Mouse (Mus musculus) hindbrain, embryonic 16.5 days (tissue): ENCODE results near the gene Evc2. TPM values are rescaled to one million over a fixed set of nuclear protein-coding genes. Genes with fewer than 3 reads are reported as not detected.

ENCODE experiments used
- ATAC-seq: fragments of 200-750 bp; cut with Nextera tagmentation; 2 replicates; pipeline ENCODE4 v1.8.0; 2017; ENCODE audit warnings: moderate TSS enrichment, moderate library complexity
- H3K27ac ChIP-seq: fragments of 300-500 bp; sonication (generic); 2 replicates; pipeline ENCODE4 v1.5.1; 2014; ENCODE audit warnings: low read depth, mild to moderate bottlenecking, control low read depth, low read length, moderate library complexity
- H3K27me3 ChIP-seq: fragments of 300-500 bp; sonication (generic); replicated peaks from 2 replicates; pipeline ENCODE4 v1.6.1; 2014; ENCODE audit warnings: low read length; ENCODE audit not compliant: control insufficient read depth, insufficient read depth
- H3K36me3 ChIP-seq: fragments of 300-500 bp; sonication (generic); 2 replicates; pipeline ENCODE4 v1.6.1; 2014; ENCODE audit warnings: mild to moderate bottlenecking, low read length, moderate library complexity, mixed read lengths; ENCODE audit not compliant: control insufficient read depth, insufficient read depth
- H3K4me1 ChIP-seq: fragments of 300-500 bp; sonication (generic); 2 replicates; pipeline ENCODE4 v1.6.1; 2014; ENCODE audit warnings: low read depth, low read length; ENCODE audit not compliant: control insufficient read depth, insufficient read depth
- H3K4me2 ChIP-seq: fragments of 300-500 bp; sonication (generic); 2 replicates; pipeline ENCODE4 v1.6.1; 2014; ENCODE audit warnings: mild to moderate bottlenecking, low read length, control low read depth, moderate library complexity
- H3K4me3 ChIP-seq: fragments of 300-500 bp; sonication (generic); 2 replicates; pipeline ENCODE4 v1.5.1; 2014; ENCODE audit warnings: mild to moderate bottlenecking, low read length, control low read depth, moderate library complexity
- H3K9ac ChIP-seq: fragments of 300-500 bp; sonication (generic); 2 replicates; pipeline ENCODE4 v1.6.1; 2014; ENCODE audit warnings: low read depth, mild to moderate bottlenecking, control low read depth, low read length, moderate library complexity
- H3K9me3 ChIP-seq: fragments of 300-500 bp; sonication (generic); 2 replicates; pipeline ENCODE4 v1.6.1; 2014; ENCODE audit warnings: mild to moderate bottlenecking, low read length, moderate library complexity; ENCODE audit not compliant: control insufficient read depth
- WGBS: fragments of 180-500 bp; shearing (Covaris S2); extraction: QIAGEN DNeasy Blood & Tissue Kit; methylation state at CpG from one replicate; pipeline ENCODE4 v1.1.7; 2014; 5-methylcytosine and 5-hydroxymethylcytosine counted together
- polyA plus RNA-seq: library from polyadenylated mRNA; unstranded; fragments of >200 nt; fragmentation: Nextera tagmentation; extraction: Ambion mirVana; gene quantifications from 2 replicates; pipeline ENCODE4 v1.2.1, GENCODE M21; 2015

The Evc2 gene
- polyA plus RNA-seq, 1 experiment from 2014 or later, result 5.2 TPM

DNA sequence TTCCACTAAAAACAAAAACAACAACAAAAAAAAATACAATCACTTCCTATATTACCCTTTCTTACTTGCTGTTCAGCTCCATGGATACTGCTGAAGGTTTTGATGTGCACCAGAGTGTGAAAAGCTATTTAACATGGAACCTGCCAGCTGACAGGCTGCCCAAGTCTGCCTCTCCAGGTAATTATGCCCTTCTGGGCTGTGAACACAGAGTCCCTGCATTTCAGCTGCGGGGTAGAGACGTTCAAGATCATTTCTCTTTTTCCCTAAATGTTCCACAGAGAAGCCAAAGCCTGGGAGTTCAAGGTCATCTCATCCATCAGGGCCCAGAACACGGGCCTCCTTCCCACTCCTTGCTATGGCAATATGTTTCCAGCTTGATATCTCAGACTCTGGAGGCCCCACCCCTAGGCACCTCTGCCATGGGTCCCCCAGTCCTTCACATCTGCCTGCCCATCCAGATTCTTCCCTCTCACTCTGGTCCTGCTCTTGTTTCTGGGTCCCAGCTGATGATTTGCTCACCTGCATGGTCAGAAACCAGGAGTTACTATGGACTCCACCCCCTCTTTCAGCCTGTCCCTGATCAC lies 133.8 kb downstream of the Evc2 start:
- no peaks in the 10 kb centered on the region for H3K4me1 ChIP-seq
- H3K4me2 ChIP-seq, result no peak overlapping the region
- no peak overlapping the region for H3K4me3 ChIP-seq
- ATAC-seq, result peak; percentile 52
- 62% methylated on average over 3 of the region's 3 CpGs for WGBS
- H3K27ac ChIP-seq, result no peak overlapping the region; the same call in 1 of the 2 replicates
- H3K27me3 ChIP-seq, result no peaks in the 10 kb centered on the region
- H3K36me3 ChIP-seq, result no peaks in the 10 kb centered on the region
- H3K9ac ChIP-seq, result no peak overlapping the region
- H3K9me3 ChIP-seq, result peaks cover 5% of the 10 kb centered on the region; the same call in 1 of the 2 replicates

Other genes with a start within 250 kb of the Evc2 start
- 851 and 939 TPM in 2 replicates for gene Crmp1, start 96.6 kb upstream of the Evc2 start, polyA plus RNA-seq
- gene Evc, start 1.6 kb upstream of the Evc2 start, polyA plus RNA-seq, result 5.2 and 5.6 TPM in 2 replicates